Mouse (Mus musculus) forebrain, embryonic 14.5 days (tissue): ENCODE data around the gene Ngly1. TPM values are rescaled to one million over a fixed set of nuclear protein-coding genes. Genes with fewer than 3 reads are reported as not detected.
A peak's percentile ranks its signal among the peaks of the same experiment; 100 is the strongest.

Experiments
- ATAC-seq: fragments of 200-750 bp; cut with Nextera tagmentation; 2 replicates; pipeline ENCODE4 v1.8.0; 2017; ENCODE audit warnings: mild to moderate bottlenecking, moderate library complexity
- DNase-seq: peaks from one replicate; pipeline ENCODE4 v3.0.0-alpha.2; 2015; ENCODE audit warnings: low spot score
- H3K27ac ChIP-seq: fragments of 300-500 bp; sonication (generic); 2 replicates; pipeline ENCODE4 v1.5.1; 2014; ENCODE audit warnings: low read depth, mild to moderate bottlenecking, control low read depth, low read length, moderate library complexity
- H3K27me3 ChIP-seq: fragments of 300-500 bp; sonication (generic); replicated peaks from 2 replicates; pipeline ENCODE4 v1.6.1; 2014; ENCODE audit warnings: low read length, control low read depth, mixed read lengths; ENCODE audit not compliant: control insufficient read depth, insufficient read depth
- H3K36me3 ChIP-seq: fragments of 300-500 bp; sonication (generic); 2 replicates; pipeline ENCODE4 v1.6.1; 2014; ENCODE audit warnings: low read length, control low read depth; ENCODE audit not compliant: control insufficient read depth, insufficient read depth
- H3K4me1 ChIP-seq: fragments of 300-500 bp; sonication (generic); 2 replicates; pipeline ENCODE4 v1.6.1; 2014; ENCODE audit warnings: antibody characterized with exemption, low read length, control low read depth; ENCODE audit not compliant: control insufficient read depth, insufficient read depth
- H3K4me2 ChIP-seq: fragments of 300-500 bp; sonication (generic); 2 replicates; pipeline ENCODE4 v1.6.1; 2014; ENCODE audit warnings: mild to moderate bottlenecking, control low read depth, low read length
- H3K4me3 ChIP-seq: fragments of 300-500 bp; sonication (generic); 2 replicates; pipeline ENCODE4 v1.5.1; 2014; ENCODE audit warnings: low read depth, low read length, control low read depth
- H3K9ac ChIP-seq: fragments of 300-500 bp; sonication (generic); 2 replicates; pipeline ENCODE4 v1.6.1; 2014; ENCODE audit warnings: mild to moderate bottlenecking, low read length, control low read depth, moderate library complexity
- H3K9me3 ChIP-seq: fragments of 300-500 bp; sonication (generic); replicated peaks from 2 replicates; pipeline ENCODE4 v1.6.1; 2016; ENCODE audit warnings: low read length, control low read depth, mixed read lengths; ENCODE audit not compliant: control insufficient read depth
- WGBS: fragments of 180-500 bp; shearing (Covaris S2); extraction: QIAGEN DNeasy Blood & Tissue Kit; methylation state at CpG from one replicate; pipeline ENCODE4 v1.1.7; 2014; 5-methylcytosine and 5-hydroxymethylcytosine counted together
- polyA plus RNA-seq: library from polyadenylated mRNA; unstranded; fragments of >200 nt; fragmentation: Nextera tagmentation; extraction: Ambion mirVana; gene quantifications from 2 replicates; pipeline ENCODE4 v1.2.1, GENCODE M21; 2014

Ngly1 gene
- polyA plus RNA-seq, 1 experiment from 2014 or later: 34.9 TPM

DNA sequence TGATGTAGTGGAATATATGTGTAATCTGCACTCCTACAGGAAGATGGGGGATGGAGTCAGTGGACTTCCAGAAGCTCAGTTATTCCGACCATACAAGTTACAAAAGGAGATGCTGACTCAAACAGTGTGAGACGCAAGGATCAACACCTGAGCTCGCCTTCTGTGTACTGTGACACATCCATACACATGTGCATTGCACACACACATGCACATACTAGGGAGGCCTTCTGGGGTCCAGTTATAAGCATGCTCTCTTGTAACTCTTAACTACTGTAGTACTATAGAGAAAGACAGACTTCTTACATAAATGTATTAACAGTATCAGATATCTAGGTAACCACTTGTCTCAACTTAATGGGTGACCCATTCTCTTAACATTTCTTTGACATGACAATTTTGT, 24.6 kb downstream of the Ngly1 start:
- no peak for DNase-seq
- Histone ChIP-seq H3K27me3 (no peaks in the 10 kb centered on the region), H3K9ac (no peak overlapping the region), H3K27ac (no peak overlapping the region), H3K4me3 (no peak overlapping the region), H3K9me3 (no peaks in the 10 kb centered on the region), H3K4me2 (no peak overlapping the region), H3K4me1 (no peaks in the 10 kb centered on the region), H3K36me3 (0 out of 2 replicates have a peak, but pooled peaks cover 6% of the 10 kb centered on the region)
- no peak for ATAC-seq
- 93% methylated on average over 3 of the region's 3 CpGs for WGBS

DNA sequence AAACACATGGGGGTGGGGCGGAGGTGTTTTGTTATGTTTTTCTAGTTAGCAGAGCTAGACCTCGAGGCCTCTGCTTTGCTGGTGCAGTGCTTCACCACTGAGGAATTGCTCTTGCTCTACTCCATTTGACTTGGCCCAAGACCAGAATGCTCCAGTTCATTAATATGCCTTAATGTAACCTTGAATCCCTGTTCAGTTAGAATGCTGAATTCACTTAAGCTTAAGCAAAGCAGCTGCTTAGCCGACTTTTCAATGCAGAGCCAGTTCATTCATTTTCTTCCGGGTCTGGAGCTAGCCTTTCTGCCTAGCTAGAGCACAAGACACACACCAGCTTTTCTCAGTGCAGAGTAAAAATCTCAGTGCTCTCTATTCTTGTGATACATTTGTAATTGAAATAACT, 30.1 kb downstream of the Ngly1 start:
- Histone ChIP-seq H3K4me2 (no peak overlapping the region), H3K36me3 (0 out of 2 replicates have a peak, but pooled peaks cover 3% of the 10 kb centered on the region), H3K27me3 (no peaks in the 10 kb centered on the region), H3K9me3 (no peaks in the 10 kb centered on the region), H3K9ac (no peak overlapping the region), H3K4me1 (no peaks in the 10 kb centered on the region), H3K27ac (no peak overlapping the region), H3K4me3 (no peak overlapping the region)
- 45% methylated on average over 4 of the region's 4 CpGs for WGBS
- DNase-seq: peak; percentile 55
- peak; percentile 63 for ATAC-seq

DNA sequence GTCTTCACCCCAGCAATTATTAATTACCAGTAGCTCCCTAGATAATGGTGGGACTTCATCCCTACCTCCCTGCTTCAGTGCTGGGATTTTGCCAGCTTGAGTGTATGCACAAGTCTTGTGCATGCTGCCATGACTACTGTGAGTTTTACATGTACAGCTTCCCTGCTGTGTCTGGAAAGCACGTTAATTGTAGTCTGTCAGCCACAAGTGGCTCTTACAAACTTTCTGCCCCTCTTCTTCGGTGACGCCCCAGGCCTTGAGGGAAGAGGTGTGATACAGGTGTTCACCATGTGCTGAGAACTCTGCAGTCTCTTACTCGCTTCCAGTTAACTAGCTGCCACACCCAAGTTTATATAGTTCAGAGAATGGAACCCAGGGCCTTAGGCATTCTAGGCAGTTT, 34.9 kb downstream of the Ngly1 start:
- Histone ChIP-seq H3K9me3 (no peaks in the 10 kb centered on the region), H3K4me1 (no peaks in the 10 kb centered on the region), H3K4me2 (no peak overlapping the region), H3K9ac (no peak overlapping the region), H3K27ac (no peak overlapping the region), H3K27me3 (no peaks in the 10 kb centered on the region), H3K36me3 (0 out of 2 replicates have a peak, but pooled peaks cover 3% of the 10 kb centered on the region), H3K4me3 (no peak overlapping the region)
- WGBS: 81% methylated on average over 4 of the region's 4 CpGs
- no peak for DNase-seq
- no peak for ATAC-seq

DNA sequence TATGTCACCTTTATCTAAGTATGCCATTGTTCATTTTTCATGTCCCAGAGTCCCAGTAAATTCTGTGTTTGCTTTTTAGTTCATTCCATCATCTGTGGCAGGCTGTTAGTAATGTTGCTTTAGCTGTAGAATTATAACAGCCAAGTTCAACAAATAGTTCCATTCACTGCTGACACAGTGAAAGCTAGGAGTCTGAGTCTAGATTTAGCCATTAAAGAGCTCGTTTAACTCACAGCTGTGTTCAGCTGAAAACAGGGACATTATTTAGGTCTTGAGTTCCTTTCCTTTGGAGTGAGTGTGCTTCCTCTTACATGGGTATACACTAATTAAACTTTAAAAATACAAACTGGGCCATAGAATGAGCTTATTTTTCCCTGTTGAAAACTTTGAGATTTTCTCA, 43.3 kb downstream of the Ngly1 start:
- Histone ChIP-seq H3K9me3 (no peaks in the 10 kb centered on the region), H3K9ac (no peak overlapping the region), H3K27ac (no peak overlapping the region), H3K4me1 (no peaks in the 10 kb centered on the region), H3K27me3 (no peaks in the 10 kb centered on the region), H3K4me3 (no peak overlapping the region), H3K4me2 (no peak overlapping the region), H3K36me3 (no peaks in the 10 kb centered on the region)
- DNase-seq: no peak
- no peak for ATAC-seq
- WGBS: 7% methylated on average over 1 of the region's 1 CpGs

DNA sequence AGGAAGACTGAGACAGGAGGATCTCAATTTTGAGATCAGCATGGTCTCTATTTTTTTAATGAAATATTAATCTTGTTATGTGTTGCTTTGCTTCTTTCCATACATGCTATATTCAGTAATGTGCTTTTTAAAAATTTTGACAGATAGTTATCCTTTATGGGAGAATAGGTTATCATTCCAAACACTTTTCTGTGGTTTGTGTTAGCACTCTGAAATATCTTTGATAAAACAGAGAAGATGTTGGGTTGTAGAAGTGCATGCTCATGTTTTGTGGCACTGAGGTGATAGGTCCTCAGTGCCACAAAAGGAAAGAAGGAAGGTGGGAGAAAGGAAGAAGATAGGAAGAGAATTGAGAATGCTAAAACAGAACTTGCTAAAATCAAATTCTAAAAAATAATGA, 43.9 kb downstream of the Ngly1 start:
- no peak for DNase-seq
- H3K9ac ChIP-seq: no peak overlapping the region
- no peak overlapping the region for H3K4me3 ChIP-seq
- no peaks in the 10 kb centered on the region for H3K4me1 ChIP-seq
- H3K27me3 ChIP-seq: no peaks in the 10 kb centered on the region
- H3K4me2 ChIP-seq: no peak overlapping the region
- H3K9me3 ChIP-seq: no peaks in the 10 kb centered on the region
- ATAC-seq: no peak
- H3K36me3 ChIP-seq: no peaks in the 10 kb centered on the region
- no peak overlapping the region for H3K27ac ChIP-seq

DNA sequence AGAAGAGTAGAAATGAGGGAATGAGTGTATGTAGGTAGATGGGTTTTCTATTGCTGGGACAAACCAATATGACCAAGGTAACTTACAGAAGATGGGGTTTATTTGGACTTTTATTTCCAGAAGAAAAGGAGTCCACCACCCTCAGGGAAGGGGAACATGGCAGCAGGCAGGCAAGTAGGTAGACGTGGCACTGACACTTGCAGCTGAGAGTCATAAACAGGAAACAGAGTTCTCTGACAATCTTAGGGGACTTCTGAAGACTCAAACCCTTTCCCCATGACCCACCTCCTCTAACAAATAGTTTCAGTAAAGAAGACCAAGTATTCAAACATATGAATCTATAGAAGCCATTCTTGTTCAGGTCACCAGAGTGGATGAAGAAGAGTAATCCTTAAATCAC, 44.8 kb downstream of the Ngly1 start:
- Histone ChIP-seq H3K9me3 (no peaks in the 10 kb centered on the region), H3K4me2 (no peak overlapping the region), H3K4me1 (no peaks in the 10 kb centered on the region), H3K27me3 (no peaks in the 10 kb centered on the region), H3K36me3 (no peaks in the 10 kb centered on the region), H3K9ac (no peak overlapping the region), H3K4me3 (no peak overlapping the region), H3K27ac (no peak overlapping the region)
- ATAC-seq (no peak), DNase-seq (no peak)
- WGBS: 85% methylated on average over 1 of the region's 1 CpGs

DNA sequence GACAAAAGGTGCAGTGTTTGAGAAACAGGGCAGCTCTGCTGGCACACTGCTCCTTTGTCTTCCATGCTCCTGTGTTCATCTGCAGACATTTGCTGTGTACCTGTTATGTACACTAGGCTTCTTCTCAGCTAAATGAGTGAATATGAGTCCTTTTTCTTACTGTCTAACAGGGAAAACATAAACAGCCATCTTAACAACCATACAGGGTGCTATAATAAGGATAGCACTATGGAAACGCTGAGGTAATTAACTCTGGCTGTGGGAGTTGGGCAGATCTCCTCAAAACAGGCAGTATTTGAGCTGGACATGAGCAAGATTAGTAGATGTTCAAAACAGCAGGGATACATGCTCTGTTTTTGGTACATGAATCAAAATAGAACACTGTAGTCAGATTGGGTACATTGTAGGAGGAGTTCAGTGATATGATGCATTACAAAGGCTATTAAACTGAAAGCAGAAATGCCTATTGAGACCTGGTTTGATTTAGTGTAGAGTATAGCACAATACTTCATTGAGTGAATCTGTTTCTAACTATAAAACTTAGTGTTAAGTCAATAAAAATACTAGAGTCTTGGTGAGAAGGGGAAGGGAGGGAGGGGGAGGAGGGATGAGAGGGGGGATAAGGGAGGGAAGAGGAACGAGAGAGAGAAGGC, 47.9 kb downstream of the Ngly1 start:
- H3K9ac ChIP-seq: no peak overlapping the region
- H3K4me3 ChIP-seq: no peak overlapping the region
- no peak for DNase-seq
- no peaks in the 10 kb centered on the region for H3K9me3 ChIP-seq
- H3K27ac ChIP-seq: no peak overlapping the region
- no peaks in the 10 kb centered on the region for H3K27me3 ChIP-seq
- H3K36me3 ChIP-seq: no peaks in the 10 kb centered on the region
- ATAC-seq: no peak
- H3K4me1 ChIP-seq: no peaks in the 10 kb centered on the region
- WGBS: 58% methylated on average over 2 of the region's 2 CpGs
- no peak overlapping the region for H3K4me2 ChIP-seq

DNA sequence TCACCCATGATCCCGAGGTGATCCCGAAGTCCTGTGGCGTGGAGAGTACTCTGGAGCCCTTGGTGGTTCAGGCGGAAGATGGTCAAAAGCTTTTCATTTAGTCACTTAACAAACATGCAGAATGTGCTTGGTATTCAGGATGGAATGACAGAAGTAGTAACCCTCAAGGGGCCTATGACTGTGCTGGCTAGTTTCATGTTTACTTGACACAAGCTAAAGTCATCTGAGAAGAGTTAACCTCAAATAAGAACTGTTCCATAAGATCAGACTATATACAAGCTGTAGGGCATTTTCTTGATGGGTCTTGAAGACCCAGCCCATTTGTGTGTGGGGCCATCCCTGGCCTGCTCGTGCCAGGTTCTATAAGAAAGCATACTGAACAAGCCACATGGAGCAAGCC, 52.7 kb downstream of the Ngly1 start:
- Histone ChIP-seq H3K9ac (no peak overlapping the region), H3K9me3 (no peaks in the 10 kb centered on the region), H3K27me3 (no peaks in the 10 kb centered on the region), H3K4me3 (no peak overlapping the region), H3K36me3 (no peaks in the 10 kb centered on the region), H3K27ac (no peak overlapping the region), H3K4me1 (no peaks in the 10 kb centered on the region), H3K4me2 (no peak overlapping the region)
- ATAC-seq (no peak), DNase-seq (no peak)
- WGBS: 91% methylated on average over 5 of the region's 5 CpGs

DNA sequence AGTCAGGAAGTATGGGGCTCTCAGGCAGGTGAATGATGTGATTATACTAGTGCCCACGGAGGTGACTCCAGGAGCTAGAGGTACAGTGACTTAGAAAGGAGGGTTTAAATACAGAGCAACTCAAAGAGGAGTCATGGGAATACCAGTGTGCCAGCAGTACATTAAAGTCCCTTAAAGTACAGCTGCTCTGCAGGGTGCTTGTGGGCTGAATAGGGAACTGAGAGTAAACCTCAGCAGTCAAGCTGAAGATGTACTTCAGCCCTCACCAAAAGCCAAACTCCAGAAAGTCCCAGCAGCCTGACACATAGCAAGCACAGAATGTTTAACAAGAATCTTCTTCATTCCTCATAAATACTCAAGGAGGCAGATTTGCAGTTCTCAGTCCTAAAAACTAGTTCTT, 53.6 kb downstream of the Ngly1 start:
- Histone ChIP-seq H3K36me3 (no peaks in the 10 kb centered on the region), H3K4me1 (no peaks in the 10 kb centered on the region), H3K27me3 (no peaks in the 10 kb centered on the region), H3K9ac (no peak overlapping the region), H3K4me3 (no peak overlapping the region), H3K9me3 (no peaks in the 10 kb centered on the region), H3K4me2 (no peak overlapping the region), H3K27ac (no peak overlapping the region)
- WGBS: 35% methylated on average over 1 of the region's 1 CpGs
- ATAC-seq (no peak), DNase-seq (no peak)
